Mouse (Mus musculus): ENCODE measurements around the gene Rfx8.

DNA sequence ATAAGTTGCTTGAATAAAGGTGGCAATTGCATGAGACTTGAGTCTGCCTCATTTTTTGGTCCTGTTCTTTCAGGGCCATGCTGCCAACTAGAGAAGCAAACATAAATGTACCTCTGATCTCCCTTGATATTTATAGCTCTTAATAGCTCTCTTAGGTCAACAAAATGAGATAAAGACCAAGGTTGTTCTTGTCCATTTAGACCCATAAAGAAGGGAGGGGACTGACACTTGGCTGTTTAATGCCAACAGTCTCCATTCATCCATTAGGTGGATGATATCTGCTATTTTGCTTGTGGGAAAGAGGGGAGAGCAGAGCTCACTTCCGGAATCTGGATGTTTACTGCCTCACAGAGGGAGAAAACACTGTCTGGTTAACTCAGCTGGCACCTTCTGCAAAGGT, 28.4 kb upstream of the Rfx8 start:
- TF ChIP-seq CTCF (IDR thresholded peaks at IDR 0.05; ENCODE audit: low read depth, low read length), result no peak
- TF ChIP-seq POLR2A (IDR thresholded peaks at IDR 0.05; ENCODE audit: extremely low read depth, insufficient read depth, low read length), result no peak

All from liver, adult 2 months (tissue).